Mouse (Mus musculus) embryonic facial prominence, embryonic 13.5 days (tissue): ENCODE data around the gene Stac2. TPM values are rescaled to one million over a fixed set of nuclear protein-coding genes. Genes with fewer than 3 reads are reported as not detected.

ENCODE experiments used
- ATAC-seq: fragments of 200-750 bp; cut with Nextera tagmentation; 2 replicates; pipeline ENCODE4 v1.8.0; 2017; ENCODE audit warnings: low read depth; ENCODE audit not compliant: insufficient number of reproducible peaks, insufficient read depth, low FRiP score, low TSS enrichment
- H3K27ac ChIP-seq: fragments of 300-500 bp; sonication (generic); 2 replicates; pipeline ENCODE4 v1.5.1; 2015; ENCODE audit warnings: moderate library complexity, mild to moderate bottlenecking, inconsistent platforms
- H3K27me3 ChIP-seq: fragments of 300-500 bp; sonication (generic); 2 replicates; pipeline ENCODE4 v1.6.1; 2015; ENCODE audit warnings: mild to moderate bottlenecking, inconsistent platforms
- H3K36me3 ChIP-seq: fragments of 300-500 bp; sonication (generic); 2 replicates; pipeline ENCODE4 v1.6.1; 2015; ENCODE audit warnings: mild to moderate bottlenecking, inconsistent platforms
- H3K4me1 ChIP-seq: fragments of 300-500 bp; sonication (generic); 2 replicates; pipeline ENCODE4 v1.6.1; 2015; ENCODE audit warnings: inconsistent platforms
- H3K4me2 ChIP-seq: fragments of 300-500 bp; sonication (generic); 2 replicates; pipeline ENCODE4 v1.6.1; 2015; ENCODE audit warnings: moderate library complexity, mild to moderate bottlenecking, inconsistent platforms
- H3K4me3 ChIP-seq: fragments of 300-500 bp; sonication (generic); 2 replicates; pipeline ENCODE4 v1.5.1; 2015; ENCODE audit warnings: mild to moderate bottlenecking, inconsistent platforms
- H3K9ac ChIP-seq: fragments of 300-500 bp; sonication (generic); 2 replicates; pipeline ENCODE4 v1.6.1; 2015; ENCODE audit warnings: mild to moderate bottlenecking, inconsistent platforms
- H3K9me3 ChIP-seq: fragments of 300-500 bp; sonication (generic); 2 replicates; pipeline ENCODE4 v1.6.1; 2016; ENCODE audit warnings: inconsistent platforms
- WGBS: fragments of 180-500 bp; shearing (Covaris S2); methylation state at CpG from one replicate; pipeline ENCODE4 v1.1.7; 2015; ENCODE audit warnings: mixed read lengths; 5-methylcytosine and 5-hydroxymethylcytosine counted together
- microRNA-seq: library from miRNA; unstranded; fragments of <30 nt; microRNA quantifications from one replicate; pipeline ENCODE4, GENCODE M21; 2016
- polyA plus RNA-seq: library from polyadenylated mRNA; unstranded; fragments of >200 nt; fragmentation: Nextera tagmentation; extraction: Ambion mirVana; gene quantifications from 2 replicates; pipeline ENCODE4 v1.2.1, GENCODE M21; 2015

The Stac2 gene
- polyA plus RNA-seq, 1 experiment from 2014 or later, result 0.65 TPM

GRCm38 (mm10) chr11:97995564-97996288 lies 57.5 kb downstream of the Stac2 start, which contains the start of gene Arl5c:
TSS of gene Arl5c (minus strand) at chr11:97996181.
- WGBS, result under 1% methylated on average over 26 of the region's 26 CpGs
- Histone ChIP-seq H3K27me3 (0 out of 2 replicates have a peak, but pooled peaks cover 5% of the 10 kb centered on the region), H3K9me3 (no peaks in the 10 kb centered on the region)

GRCm38 (mm10) chr11:97994539-97995100 lies 58.6 kb downstream of the Stac2 start:
- ATAC-seq, result no peak; the same call in 1 of the 2 replicates
- H3K4me1 ChIP-seq, result peaks cover 20% of the 10 kb centered on the region
- peak overlapping the region; percentile 74; the same call in 1 of the 2 replicates for H3K9ac ChIP-seq
- H3K9me3 ChIP-seq, result no peaks in the 10 kb centered on the region
- no peaks in the 10 kb centered on the region for H3K36me3 ChIP-seq
- WGBS, result 8% methylated on average over 13 of the region's 13 CpGs
- no peak overlapping the region for H3K27ac ChIP-seq
- H3K27me3 ChIP-seq, result 0 out of 2 replicates have a peak, but pooled peaks cover 2% of the 10 kb centered on the region
- peak overlapping the region; percentile 55 for H3K4me3 ChIP-seq
- H3K4me2 ChIP-seq, result peak overlapping the region; percentile 94

More at GRCm38 (mm10) chr11:97995564-97996288, 57.5 kb downstream of the Stac2 start, which contains the start of gene Arl5c:
- Histone ChIP-seq H3K36me3 (no peaks in the 10 kb centered on the region), H3K27ac (peak within 1 kb of the TSS; percentile 51; the same call in 1 of the 2 replicates), H3K4me3 (peak within 1 kb of the TSS; percentile 55), H3K9ac (peak within 1 kb of the TSS; percentile 74), H3K4me1 (peaks cover 12% of the 10 kb centered on the region), H3K4me2 (peak within 1 kb of the TSS; percentile 94)
- ATAC-seq, result 0 out of 2 replicates have a peak, but pooled peaks have one; percentile 53

- Histone ChIP-seq H3K27me3 (peaks cover 36% of the 10 kb centered on the region), H3K36me3 (no peaks in the 10 kb centered on the region), H3K4me1 (peaks cover 32% of the 10 kb centered on the region), H3K27ac (peak overlapping the region; percentile 86), H3K4me3 (peak overlapping the region; percentile 71), H3K4me2 (peak overlapping the region; percentile 89), H3K9ac (peak overlapping the region; percentile 74), H3K9me3 (no peaks in the 10 kb centered on the region)
- ATAC-seq, result peak; percentile 72
- WGBS, result under 1% methylated on average over 26 of the region's 26 CpGs
These were observed 64.6 kb downstream of the Stac2 start for GRCm38 (mm10) chr11:97988530-97989096.

GRCm38 (mm10) chr11:97987551-97988526 lies 65.4 kb downstream of the Stac2 start:
- H3K27me3 ChIP-seq, result peaks cover 42% of the 10 kb centered on the region
- H3K4me3 ChIP-seq, result peak overlapping the region; percentile 71
- H3K27ac ChIP-seq, result peak overlapping the region; percentile 86
- peak; percentile 57 for ATAC-seq
- H3K36me3 ChIP-seq, result no peaks in the 10 kb centered on the region
- H3K4me1 ChIP-seq, result peaks cover 32% of the 10 kb centered on the region
- H3K4me2 ChIP-seq, result peak overlapping the region; percentile 89
- H3K9ac ChIP-seq, result peak overlapping the region; percentile 74
- WGBS, result under 1% methylated on average over 42 of the region's 42 CpGs
- H3K9me3 ChIP-seq, result no peaks in the 10 kb centered on the region

GRCm38 (mm10) chr11:97986738-97987465 lies 66.4 kb downstream of the Stac2 start:
- Histone ChIP-seq H3K27ac (no peak overlapping the region), H3K9ac (peak overlapping the region; percentile 73; the same call in 1 of the 2 replicates), H3K4me1 (peaks cover 32% of the 10 kb centered on the region), H3K36me3 (no peaks in the 10 kb centered on the region), H3K9me3 (no peaks in the 10 kb centered on the region), H3K4me2 (peak overlapping the region; percentile 89), H3K27me3 (peaks cover 42% of the 10 kb centered on the region), H3K4me3 (peak overlapping the region; percentile 71)
- no peak for ATAC-seq
- 26% methylated on average over 13 of the region's 17 CpGs for WGBS

Small RNAs within 50 kb of the gene (microRNA-seq; reads per million reads assigned to microRNA genes)
- not detected for gene Gm27597

Other genes with a start within 250 kb of the Stac2 start
- gene B230217C12Rik, start 212.7 kb downstream of the Stac2 start, polyA plus RNA-seq, result 10.5 and 11.8 TPM in 2 replicates
- gene Fbxo47, start 169.3 kb downstream of the Stac2 start, polyA plus RNA-seq, result 0.66 and 0.84 TPM in 2 replicates
- gene Plxdc1, start 67.0 kb downstream of the Stac2 start, polyA plus RNA-seq, result 0.18 and 0.34 TPM in 2 replicates
- gene Arl5c, start 57.3 kb downstream of the Stac2 start, polyA plus RNA-seq, result 9.6 and 14.7 TPM in 2 replicates
- gene Cacnb1, start 30.4 kb downstream of the Stac2 start, polyA plus RNA-seq, result 16.6 and 17.3 TPM in 2 replicates
- gene Rpl19, start 26.8 kb downstream of the Stac2 start, polyA plus RNA-seq, result 983 and 1,161 TPM in 2 replicates
- gene Fbxl20, start 96.9 kb upstream of the Stac2 start, polyA plus RNA-seq, result 22.5 and 28.8 TPM in 2 replicates
- 78.3 and 78.4 TPM in 2 replicates for gene Med1, start 139.8 kb upstream of the Stac2 start, polyA plus RNA-seq
- 14.3 and 16.2 TPM in 2 replicates for gene Cdk12, start 149.6 kb upstream of the Stac2 start, polyA plus RNA-seq